Mouse (Mus musculus) embryonic facial prominence, embryonic 10.5 days (tissue): Measurements from ENCODE around the gene Nbdy. TPM values are rescaled to one million over a fixed set of nuclear protein-coding genes. Genes with fewer than 3 reads are reported as not detected.

Experiments
- polyA plus RNA-seq: library from polyadenylated mRNA; unstranded; fragments of >200 nt; fragmentation: Nextera tagmentation; extraction: Ambion mirVana; gene quantifications from 2 replicates; pipeline ENCODE4 v1.2.1, GENCODE M21; 2016

Nbdy gene
- polyA plus RNA-seq, 1 experiment from 2014 or later, result 82.8 TPM

Other genes with a start within 250 kb of the Nbdy start
- gene Ubqln2, start 225.4 kb upstream of the Nbdy start, polyA plus RNA-seq, result 34.5 and 37.3 TPM in 2 replicates
- gene Cypt3, start 165.0 kb upstream of the Nbdy start, polyA plus RNA-seq, result not detected in 2 replicates
- gene Kctd12b, start 27.2 kb upstream of the Nbdy start, polyA plus RNA-seq, result 6.2 and 6.9 TPM in 2 replicates
- gene Spin2c, start 108.6 kb downstream of the Nbdy start, polyA plus RNA-seq, result 41.0 and 49.4 TPM in 2 replicates